Mouse (Mus musculus) ES-Bruce4 (cell line): ENCODE data around the gene Gabrd.

ENCODE experiments used
- EP300 ChIP-seq: IDR thresholded peaks from 2 replicates; pipeline ENCODE4 v1.6.1; 2011; ENCODE audit warnings: low read depth, low read length; ENCODE audit not compliant: insufficient read depth
- POLR2A ChIP-seq: IDR thresholded peaks from one replicate; pipeline ENCODE4 v1.8.1; 2011; ENCODE audit warnings: low read length; ENCODE audit not compliant: insufficient read depth

DNA sequence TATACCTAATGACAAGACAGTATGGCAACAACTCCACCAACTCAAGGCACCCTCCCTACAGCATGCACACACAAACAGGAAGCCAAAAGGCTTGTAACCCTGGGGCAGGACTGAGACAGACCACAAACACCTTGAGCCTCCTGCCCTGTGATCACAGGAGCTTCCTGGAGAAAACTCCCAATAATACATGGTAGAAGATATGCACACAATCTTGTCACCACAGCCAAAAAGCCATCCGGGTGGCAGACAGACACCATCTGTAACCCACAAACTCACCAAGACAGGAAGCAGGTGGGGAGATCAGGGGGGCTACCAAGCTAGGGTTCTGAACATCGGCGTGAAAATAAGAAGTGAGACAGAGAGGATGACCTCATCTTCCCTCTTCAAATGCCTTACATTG lies 45.3 kb downstream of the Gabrd start:
- TF ChIP-seq EP300, result no peak
- no peak for TF ChIP-seq POLR2A
